Mouse (Mus musculus): ENCODE data around the gene 2310009B15Rik.

2310009B15Rik gene

DNA sequence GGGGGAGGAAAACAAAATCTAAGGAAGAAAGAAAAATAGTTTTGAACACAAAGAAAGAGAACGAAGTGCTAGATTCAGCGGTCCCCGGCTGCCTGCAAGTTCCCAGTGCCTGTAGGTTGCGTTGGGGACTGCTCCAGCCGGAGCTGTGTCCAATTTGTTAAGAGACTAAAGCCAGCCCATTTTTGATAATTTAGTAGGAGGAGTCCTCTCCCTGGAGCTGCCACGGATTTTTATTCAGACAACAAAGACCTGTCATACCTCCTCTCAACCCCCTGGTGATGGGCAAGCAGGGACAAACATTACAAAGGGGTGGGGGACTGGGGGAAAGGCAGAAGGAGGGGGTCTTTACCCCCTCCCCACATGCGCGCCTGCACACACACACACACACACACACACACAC lies 14.3 kb downstream of the 2310009B15Rik start:
- DNase-seq (ENCODE audit: low spot score) = no peak

DNA sequence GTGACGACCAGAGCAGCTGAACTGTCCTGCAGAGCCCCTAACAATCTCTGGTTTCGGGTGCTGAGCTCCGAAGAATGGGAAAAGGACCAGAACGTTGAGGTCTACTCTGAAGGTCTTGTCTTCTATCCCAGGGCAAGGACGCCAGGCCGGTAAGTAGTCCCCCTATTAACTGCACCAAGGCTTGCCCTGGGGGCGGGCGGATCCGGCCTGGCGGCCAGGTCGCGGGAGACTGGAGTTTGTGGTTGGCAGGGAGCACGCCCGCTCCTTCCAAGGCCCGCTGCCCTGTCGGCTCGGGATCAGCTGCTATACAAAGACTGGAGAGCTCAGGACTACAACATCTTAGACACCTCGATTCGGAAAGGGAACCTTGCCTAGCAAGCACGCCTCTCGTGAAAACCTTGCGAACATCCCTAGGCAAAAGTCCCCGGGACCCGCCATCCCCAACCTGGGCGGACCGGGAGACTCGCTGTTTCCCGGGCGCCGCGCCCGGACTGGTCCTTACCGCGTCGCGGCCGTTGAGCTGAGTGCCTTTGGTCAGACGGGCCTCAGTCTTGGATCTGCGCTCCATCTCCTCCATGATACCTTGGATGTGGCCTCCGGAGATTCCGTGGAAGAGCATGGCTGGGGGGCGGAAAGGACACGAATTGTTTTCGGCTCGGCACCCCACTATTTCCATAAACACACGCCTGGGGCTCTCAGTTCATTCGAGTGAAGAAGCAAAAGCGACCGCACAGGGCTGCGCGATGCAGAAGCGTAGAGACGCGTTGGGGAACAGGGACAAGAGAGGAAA lies 15.2 kb downstream of the 2310009B15Rik start:
- DNase-seq (ENCODE audit: low spot score) = no peak

DNA sequence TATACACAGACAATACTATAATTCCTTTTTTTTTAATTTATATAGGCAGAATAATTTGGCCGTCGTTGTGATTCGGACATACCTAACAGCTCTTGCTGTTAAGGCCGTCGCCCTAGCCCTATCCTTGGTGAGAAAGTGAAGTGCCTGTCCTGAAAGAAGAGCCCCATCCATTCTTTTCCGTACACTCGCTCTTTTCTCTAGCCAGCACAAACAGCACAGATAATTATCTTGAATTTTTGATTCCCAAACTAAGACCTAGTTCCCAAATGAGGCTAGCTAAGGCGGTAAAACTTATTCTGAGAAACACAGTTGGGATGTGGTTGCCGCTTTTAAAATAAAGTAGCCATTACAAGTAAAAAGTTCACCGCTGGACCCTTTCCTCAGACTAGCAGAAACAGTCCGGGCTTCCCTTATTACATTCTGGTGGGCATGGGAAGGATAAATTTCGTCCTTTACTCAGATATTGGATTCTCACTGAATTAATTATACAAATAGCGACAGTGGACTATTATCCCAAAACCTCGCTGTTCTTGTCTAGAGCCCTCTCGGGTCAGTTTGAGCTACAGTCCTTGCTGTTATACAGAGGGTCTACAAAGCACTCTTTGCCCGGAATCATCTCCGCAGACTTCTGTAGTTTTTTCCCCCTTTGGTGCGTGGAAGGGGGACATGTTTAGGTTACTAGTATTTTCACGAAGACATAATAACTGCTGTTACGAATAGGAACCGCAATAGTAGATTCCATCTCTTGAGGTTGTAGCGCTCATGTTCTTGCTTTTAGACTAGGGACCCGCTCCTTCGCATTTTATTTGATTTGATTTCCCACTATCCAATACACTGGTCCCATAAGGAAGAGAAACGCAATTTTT lies 16.0 kb downstream of the 2310009B15Rik start:
- no peak for DNase-seq (ENCODE audit: low spot score)

DNA sequence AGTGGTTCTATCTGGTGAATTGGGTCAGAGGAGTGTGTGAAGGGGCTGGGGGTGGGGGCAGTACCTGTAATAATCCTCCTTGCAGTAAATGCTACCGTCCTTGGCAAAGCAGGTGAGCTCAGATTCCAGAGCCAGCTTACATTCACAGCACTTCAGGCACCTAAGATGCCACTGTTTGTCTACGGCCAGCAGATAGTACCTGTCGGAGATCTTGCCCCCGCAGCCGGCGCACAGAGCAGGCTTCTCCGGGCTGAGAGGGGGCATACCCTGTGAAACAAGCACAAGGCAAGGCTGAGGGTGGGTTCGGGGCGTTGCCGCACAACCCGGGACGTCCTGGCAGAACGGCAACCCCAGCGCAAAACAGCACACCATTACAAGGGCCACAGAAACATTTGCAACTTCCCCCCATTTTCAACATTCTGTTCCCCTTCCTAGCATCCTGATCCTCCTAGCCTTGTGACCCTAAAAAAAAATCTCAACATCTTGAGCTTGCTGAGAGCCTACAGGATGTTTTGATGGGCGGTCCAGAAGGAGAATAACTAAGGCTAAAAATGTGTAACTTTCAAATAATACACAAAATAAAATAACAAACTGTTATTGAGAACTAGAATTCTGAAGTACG lies 16.7 kb downstream of the 2310009B15Rik start:
- no peak for DNase-seq (ENCODE audit: low spot score)

DNA sequence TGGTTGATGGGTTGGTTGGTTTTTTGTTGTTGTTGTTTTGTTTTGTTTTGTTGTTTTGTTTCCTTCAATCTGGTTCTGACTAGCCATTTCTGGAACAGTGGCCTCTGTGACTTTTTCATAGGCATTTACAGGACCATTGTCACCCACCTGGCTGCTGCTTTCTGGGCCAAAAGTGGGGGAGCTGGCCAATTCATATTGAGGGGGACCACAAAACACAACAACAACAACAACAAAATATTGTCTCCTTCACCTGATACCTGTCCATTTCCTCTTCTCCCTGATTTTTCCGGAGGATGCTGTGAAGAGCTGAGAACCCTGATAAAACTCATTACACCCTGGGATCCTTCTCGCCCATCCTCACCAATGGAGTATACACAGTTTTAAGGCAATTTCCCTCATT lies 17.4 kb downstream of the 2310009B15Rik start:
- no peak for DNase-seq (ENCODE audit: low spot score)

DNA sequence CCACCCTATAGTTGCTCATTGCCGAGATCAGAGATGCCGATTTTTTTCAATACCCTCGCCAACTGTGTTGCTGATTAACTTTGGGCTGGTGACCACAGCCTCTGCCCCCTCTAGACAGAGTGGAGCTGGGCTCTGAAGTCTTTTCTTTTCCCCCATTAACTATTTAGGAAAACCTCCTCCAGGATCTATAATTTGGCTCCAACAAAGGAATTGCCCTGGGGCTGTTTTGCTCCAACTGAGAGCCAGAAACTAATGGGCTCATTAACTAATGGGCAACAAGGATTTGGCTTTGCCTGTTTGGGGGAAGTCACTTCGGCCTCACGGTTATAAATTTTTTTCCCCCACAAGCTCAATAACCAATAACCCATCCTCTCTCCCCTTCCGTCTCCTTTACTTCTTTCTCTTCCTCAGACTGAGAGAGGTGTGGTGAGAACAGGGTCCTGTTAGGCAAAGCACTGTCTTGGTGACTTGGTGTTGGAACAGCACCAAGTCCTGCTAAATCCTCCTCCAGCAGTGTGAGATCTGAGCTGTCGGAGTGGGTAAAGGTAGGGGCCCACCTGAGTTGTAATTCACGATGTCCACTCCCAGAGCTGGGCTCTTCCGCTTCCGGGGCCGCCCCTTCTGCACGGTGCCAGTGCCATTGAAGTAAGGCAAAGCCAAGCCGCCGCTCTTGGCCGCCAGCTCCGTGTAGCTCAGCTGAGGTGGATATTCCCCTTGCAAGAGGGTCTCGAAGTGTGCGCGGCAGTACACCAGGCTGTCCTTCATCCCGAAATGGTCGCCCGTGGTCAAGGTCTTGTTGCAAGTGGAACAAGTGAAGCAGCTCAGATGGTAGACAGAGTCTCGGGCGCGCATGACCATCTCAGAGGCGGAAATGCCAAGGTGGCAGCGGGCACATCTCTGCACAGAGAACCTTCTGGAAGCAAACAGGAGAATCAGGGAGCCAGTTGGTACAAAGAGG lies 18.6 kb downstream of the 2310009B15Rik start:
- no peak for DNase-seq (ENCODE audit: low spot score)

DNA sequence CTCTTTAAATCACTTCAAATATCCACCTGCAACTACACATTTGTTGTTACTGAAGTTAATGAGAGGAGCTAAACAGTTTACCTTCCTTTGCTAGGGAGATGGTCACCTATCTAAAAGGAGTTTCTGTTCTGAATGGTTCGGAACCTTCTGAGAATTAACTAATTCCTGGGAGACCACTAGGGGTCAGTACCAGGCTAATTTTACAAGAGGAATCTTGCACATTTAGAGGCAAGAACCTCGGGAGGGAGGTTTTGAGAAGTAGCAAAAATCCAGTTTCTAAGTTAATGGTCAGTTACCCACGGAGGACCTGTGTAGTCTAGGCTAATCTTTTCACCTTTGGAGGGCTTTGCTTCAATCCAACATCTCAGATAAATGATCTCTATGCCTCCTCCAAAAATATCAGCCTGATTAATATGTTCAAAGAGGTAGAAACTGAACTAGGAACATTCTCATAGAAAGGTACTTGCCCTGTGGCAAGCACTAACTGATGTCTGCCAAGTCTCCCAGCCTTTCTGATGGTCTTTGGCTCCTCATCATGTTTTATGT lies 21.2 kb downstream of the 2310009B15Rik start:
- no peak for DNase-seq (ENCODE audit: low spot score)

DNA sequence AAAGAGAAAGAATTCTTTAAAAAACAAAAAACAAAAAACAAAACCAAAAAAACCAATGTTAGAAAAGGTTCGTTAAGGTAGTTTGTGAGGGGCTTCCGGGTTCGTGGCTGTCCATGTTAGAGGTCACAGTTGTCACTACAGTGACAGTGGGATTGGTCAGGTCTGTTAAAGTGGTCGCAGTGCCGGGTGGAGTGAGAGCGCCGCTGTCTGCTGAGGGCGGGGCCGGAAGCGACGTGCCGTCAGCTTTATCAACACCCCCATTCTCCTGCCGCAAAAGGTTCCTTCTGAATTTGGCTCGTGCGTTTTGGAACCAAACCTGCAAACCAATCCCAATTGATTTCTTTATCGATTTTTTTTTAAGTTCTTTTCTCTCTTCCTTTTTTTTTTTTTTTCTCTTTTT lies 25.3 kb downstream of the 2310009B15Rik start:
- no peak for DNase-seq (ENCODE audit: low spot score)

DNA sequence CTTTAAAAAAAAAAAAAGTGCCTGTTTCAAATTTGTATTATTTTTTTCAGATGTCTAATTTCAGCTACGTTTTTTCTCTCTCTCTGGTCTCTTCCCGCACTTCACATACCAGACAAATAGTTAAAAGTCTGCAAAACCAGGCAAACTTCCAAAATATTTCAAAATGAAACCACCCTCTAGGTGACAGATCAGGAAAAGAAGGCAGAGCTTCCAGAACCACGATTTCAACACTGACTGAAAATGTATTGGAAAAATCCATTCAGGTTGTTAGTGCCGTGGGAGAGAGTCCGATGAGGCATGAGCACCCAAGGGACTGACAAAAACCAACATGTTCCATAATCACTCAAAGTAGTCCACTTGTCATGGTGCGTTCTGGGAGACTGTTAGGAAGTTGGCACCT lies 29.8 kb downstream of the 2310009B15Rik start:
- DNase-seq (ENCODE audit: low spot score) = no peak

DNA sequence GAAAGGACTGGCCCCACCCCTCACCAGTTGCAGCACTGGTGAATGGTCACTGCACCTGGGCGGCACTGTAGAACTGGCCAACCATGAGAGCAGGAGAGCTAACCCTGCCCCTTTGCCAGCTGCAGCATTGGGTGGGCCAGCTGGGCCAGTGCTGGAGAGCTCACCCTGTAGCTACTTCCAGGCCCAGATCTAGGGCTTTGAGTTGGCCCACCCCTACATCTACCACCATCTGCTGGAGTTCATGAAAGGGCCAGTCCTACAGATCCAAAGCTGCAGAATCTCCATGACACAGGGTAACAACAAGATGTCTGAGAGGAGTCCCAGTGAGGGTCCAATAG lies 33.7 kb downstream of the 2310009B15Rik start:
- DNase-seq (ENCODE audit: low spot score) = no peak

DNA sequence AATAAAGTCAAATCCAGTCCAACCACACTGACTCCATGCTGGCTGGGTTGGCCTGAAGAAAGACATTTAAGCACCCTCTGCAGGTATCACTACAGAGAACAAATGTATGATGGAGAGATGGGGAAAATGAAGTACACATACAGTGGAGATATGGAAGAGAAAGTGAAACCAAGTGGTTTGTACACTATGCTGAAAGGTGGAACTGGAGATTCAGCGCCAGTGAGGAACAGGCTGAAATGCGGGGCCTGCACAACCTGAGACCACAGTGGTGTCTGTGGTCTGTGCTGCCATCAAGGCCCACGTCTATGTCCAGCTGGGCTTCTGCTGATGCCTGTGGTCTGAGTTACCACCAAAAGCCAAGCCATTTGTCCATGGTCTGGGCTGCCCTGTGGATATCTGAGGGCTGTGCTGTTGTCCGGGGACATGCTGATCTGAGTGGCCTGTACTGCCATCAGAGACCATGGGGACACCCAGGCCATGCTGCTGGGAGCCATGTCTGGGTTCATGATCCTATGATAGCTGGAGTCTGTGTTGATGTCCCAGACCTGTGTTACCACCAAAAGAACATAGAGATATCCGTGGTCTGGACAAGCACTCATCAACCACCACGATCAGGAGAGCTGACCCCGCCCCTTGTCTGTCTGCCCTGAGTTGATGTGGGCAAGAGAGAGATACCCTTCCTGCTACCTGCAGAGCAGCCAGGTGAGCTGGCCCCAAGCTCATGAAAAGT lies 34.2 kb downstream of the 2310009B15Rik start:
- DNase-seq (ENCODE audit: low spot score) = no peak

Measured in left cerebral cortex, adult 11 months (tissue).